Mouse (Mus musculus) MN1 (cell line): ENCODE measurements around the gene Aph1b.
A peak's percentile ranks its signal among the peaks of the same experiment; 100 is the strongest.

ENCODE experiments used
- DNase-seq: peaks from one replicate; pipeline ENCODE4 v3.0.0-alpha.2; 2016; ENCODE audit warnings: low spot score

Aph1b gene

GRCm38 (mm10) chr9:66739516-66739915, 55.8 kb downstream of the Aph1b start:
- DNase-seq, result no peak

DNA sequence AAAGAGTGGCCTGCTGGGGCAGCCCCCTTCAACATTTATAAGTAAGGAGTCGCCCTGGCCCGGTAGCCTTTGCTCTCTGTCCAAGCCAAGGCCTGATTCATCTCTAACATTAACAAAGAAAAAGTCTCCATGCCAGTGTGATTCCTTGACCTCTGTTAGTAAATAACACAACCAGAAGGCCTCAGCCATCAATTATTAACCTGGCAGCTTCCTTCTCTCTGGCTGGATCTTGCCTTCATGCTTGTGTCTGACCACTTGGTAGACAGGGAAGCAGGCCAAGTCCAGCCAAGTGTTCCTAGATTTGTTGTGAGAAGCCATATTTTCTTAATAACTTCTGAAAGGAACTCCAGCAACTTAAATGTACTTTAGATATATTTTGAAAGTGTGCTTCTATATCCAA, 58.7 kb downstream of the Aph1b start:
- DNase-seq, result peak; percentile 47

DNA sequence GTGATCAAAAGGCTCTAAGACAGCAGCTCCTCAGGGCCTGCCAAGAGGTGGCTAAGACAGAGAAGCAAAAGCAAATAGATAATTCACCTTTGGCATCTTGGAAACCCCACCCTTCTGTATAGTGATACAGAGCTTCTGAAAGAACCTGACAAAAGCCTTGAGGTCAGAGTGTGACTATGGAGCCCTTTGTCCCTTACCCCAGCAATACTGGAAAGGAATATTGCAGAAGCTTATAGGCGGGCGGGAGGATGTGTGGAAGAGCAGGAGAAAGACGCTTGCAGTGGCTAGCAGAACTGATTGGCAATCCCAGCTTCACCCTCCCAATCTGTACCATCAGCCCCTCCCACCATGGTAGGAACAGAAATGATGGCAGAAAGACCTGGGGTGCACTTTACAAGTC, 59.3 kb downstream of the Aph1b start:
- peak; percentile 36 for DNase-seq

DNA sequence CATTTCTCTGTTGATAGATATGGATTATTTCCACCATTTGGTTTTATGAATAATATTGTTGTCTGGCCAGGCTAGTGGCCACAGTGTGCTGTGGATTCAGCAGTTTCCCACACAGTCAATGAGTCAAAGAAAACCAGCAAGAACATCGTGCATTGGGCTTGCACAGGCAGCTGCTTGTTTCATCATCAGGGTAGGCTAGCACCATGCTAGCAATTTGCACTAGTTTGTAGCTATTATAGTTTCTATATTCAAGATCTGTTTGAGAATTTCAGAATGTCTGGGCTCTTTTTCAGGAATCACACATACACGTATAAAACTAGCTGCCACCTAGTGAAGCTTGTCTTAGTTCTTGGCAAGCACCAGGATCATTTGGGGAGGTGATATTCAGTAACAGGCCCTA, 60.2 kb downstream of the Aph1b start:
- no peak for DNase-seq

- DNase-seq, result no peak
Observed at GRCm38 (mm10) chr9:66734568-66734967, 60.7 kb downstream of the Aph1b start.

GRCm38 (mm10) chr9:66732791-66733691, 62.2 kb downstream of the Aph1b start:
- DNase-seq, result no peak

DNA sequence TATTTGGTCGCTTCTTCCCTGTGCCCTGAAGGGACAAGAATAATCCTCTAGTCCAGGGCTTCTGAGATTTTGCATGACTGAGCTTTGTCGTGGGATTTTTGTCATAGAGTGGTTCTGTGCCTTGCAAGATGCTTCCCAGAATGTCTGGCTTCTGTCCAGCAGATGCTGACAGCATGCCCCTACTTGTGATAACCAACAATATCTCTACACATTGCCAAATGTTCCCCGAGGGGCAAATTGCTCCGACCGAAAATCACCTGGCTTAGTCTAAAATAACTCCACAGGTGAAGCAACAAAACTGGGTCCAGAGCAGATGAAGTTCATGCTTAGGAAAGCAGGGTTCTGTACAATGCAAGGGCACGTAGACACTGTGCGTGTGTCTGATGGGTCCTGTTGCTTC, 64.0 kb downstream of the Aph1b start:
- no peak for DNase-seq

DNA sequence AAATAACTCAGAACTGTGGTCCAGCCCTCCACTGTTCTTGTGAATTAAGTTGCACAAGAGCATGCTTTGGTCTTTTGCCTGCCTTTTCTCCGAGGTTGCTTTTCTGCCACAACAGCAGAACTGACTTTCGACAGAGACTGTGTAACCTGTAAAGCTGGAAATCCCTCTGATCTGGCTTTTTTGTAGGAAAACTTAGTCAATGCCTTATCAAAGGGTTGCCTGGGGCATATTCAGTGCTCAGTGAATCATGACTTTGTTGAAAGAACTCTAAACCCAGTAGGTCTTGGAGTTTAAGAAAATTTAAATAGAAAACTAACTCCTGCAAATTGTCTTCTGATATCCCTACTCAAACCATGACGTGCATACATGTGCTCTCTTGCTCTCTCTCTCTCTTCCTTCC, 64.7 kb downstream of the Aph1b start:
- DNase-seq, result no peak

DNA sequence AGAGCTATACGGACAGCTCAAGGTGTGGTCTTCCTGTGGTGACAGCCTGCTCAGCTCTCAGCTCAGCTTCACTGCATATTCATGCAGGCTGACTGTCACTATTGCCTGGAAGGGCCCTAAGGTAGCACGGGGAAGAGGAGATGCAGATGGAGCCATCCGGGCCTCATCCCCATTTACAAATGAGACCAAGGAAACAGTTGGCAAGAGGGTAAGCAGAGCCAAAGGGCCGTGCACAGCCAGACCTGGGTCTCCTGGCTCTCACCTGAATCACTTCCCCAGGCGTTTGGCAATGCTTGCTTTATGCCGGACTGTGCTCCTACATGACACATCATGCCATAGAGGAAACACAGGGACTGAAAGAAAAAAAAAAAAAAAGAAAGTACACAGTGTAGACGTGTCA, 68.0 kb downstream of the Aph1b start:
- no peak for DNase-seq

GRCm38 (mm10) chr9:66725591-66725990, 69.7 kb downstream of the Aph1b start:
- DNase-seq, result no peak
